Mouse (Mus musculus) layer of hippocampus, postnatal 25 days (tissue): ENCODE measurements at regions not wholly inside any gene's neighbourhood (a gene's known extent, or its start where the extent isn't known, plus 50 kb on each side); places are given as distances from the start of the nearest gene placed in this dataset.
"Not testable (repeated sequence)": the region's sequence is repeated elsewhere in the genome, so short reads cannot be mapped to it uniquely, and the experiment has no call there.

Source experiments
- DNase-seq, 2 experiments: peaks; one replicate each; pipeline ENCODE4 v3.0.0; 2022; ENCODE audit warnings: mixed read lengths in 2 of 2, low spot score in 1 of 2; ENCODE audit errors: extremely low spot score in 1 of 2

DNA sequence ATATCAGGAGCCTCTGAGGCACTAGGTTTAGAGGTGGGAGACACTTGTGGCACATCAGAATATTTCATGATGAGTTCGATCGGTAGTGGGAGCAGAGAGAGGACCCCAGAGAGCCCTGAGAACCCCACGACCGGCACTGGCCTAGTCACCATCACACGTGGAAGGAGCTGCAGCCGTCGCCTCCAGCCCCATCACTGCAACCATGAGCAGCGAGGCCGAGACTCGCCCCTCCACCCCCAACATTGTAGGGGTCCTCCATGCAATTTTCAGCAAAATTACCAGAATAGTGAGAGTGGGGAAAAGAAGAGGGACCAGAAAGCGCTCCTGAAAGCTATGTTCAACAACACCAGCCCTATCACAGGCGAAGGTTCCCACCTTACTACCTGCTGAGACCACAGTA lies 297.0 kb downstream of the Edem1 start:
- no peak for DNase-seq

DNA sequence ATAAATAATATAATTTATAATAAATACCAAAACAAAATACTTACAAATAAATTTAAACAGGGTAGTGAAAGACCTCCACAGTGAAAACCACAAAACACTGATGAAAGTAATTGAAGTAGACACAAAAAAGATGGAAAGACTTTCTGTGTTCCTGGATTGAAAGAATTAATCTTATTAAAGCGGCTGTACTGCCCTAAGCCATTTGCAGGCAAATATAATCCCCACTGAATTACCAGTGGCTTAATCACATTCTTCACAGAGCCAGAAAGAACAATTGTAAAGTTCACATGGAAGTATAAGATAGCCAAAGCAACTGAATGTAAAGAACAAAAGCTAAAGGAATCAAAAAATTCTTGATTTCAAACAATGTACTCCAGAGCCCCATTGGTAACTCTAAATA lies 298.8 kb downstream of the Edem1 start:
- no peak for DNase-seq

DNA sequence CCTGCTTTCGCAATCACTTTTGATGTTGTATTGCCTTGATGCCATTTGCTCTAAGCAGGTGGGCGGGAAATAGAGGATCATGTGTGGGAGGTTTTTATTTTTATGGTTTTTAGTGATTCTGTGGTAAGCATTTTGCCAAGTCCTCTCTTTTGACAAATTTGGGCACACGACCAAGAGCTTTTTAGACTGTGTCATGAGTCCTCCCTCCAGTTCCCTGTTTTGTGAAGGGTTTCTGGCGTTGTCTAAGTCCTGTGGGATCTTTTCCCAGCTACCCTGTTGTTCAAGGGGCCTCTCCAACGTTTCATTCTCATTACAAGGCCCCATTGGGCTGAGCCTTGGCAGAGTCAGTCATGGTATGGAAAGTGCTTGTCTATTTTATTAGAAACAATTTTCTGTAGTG lies 317.7 kb downstream of the Edem1 start:
- DNase-seq, result no peak

DNA sequence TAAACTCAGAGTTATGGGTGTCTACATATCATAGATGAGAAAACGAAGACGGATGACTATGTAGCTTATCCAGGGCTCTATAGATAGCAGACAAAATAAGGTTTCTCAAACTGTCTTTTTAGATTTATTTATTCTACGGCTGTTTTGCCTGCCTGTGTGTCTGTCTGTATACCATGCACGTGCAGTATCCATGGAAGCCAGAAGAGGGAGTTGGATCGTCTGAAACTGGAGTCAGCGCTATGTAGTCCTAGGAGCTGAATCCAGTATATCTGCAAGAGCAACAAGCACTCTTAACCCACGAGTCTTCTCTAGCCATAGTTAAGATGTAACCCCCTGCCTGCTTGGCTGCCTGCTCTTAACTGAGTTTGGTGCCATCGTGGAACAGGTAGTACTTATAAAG lies 320.6 kb downstream of the Edem1 start:
- no peak for DNase-seq

DNA sequence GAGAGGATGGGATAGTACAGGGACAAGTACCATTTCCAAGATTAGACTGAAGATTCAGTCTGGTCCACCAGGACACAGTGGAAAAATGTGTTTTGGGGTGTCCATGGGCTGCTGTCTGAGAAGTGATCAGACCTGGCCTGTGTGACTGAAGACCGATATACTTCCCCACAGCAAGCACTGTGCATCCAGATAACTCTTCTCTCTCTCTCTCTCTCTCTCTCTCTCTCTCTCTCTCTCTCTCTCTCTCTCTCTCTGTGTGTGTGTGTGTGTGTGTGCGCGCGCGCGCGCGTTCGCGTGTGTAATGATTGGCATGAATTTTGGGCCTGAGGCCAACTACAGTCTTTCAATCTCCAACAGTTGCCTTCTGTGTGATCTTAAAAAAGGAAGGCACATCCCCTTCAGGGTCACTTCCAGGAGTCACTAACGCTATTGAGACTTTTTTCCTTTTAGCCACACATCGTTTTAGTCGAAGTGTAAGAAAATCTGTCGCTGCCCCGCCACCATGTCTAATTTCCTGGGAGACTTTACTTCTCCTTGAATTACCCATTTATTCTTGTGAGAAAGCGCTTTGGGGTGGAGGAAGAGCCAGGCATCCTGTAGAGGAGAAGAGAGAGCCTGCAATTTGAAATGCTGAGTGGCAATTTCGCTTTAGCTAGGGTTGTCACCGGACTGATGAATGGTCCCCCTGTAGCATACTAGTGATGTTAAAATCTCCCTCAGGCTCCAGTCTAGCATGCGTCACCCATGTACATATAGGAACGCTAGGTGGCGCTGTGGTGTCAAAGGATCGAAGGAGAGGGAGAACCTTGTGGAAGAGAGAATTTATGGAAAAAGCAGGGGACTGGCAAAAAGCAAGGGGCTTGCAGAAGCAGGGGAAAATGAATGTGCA lies 321.8 kb downstream of the Edem1 start:
- peak; percentile 80 to 95 for DNase-seq

DNA sequence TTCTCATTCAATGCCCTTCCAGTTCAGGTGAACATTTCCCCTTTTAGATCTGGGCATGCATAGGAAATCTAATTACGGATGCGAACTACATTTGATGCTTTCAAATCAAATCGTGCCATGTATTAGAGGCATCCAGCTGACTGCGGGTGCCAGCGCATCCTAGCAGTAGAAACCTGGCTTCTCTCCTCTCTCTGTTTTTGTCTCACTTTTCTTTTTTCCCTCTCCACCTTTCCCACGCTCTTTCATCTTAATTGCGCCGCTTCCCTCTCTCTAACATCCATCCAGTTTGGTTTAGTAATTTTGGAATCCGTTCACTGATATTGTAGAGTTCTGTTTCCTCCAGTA lies 322.4 kb downstream of the Edem1 start:
- DNase-seq, result no peak

DNA sequence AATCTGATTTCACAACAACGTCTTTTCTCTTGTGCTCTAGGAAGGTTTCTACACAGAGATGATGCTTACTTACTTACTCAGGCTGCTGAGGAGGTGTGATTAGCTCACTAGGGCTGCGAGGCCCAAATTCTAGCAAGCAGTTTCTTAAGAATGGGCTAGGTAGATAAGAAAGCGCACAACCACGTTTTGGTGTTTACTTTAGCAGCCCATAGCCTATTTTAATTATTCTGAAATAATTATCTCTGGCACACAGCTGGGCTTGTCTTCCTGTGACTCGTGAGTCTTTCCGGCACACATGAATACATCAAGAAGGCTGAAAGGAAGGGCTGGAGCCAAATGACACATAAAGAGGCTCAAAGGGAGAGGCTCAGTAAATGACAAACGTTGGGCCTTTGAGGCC lies 325.2 kb downstream of the Edem1 start:
- no peak for DNase-seq

DNA sequence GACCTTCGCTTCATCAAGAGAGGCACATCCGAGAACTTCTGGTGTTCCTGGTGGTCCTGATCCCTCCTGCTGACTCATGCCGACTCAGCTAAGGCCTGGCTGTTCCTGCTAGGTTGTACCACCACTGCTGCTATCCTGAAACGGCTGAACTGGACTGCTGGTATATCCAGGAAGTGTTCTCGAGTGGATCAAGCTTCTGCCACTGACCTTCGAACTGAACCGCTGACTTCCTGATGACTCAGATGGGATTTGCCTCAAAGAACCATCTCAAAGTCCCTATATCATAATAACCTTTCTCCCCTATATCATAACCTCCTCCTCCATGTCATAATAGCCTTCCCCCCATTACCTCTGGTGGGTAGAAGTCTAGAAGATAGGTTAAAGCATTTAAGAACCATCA lies 331.1 kb downstream of the Edem1 start:
- no peak for DNase-seq

DNA sequence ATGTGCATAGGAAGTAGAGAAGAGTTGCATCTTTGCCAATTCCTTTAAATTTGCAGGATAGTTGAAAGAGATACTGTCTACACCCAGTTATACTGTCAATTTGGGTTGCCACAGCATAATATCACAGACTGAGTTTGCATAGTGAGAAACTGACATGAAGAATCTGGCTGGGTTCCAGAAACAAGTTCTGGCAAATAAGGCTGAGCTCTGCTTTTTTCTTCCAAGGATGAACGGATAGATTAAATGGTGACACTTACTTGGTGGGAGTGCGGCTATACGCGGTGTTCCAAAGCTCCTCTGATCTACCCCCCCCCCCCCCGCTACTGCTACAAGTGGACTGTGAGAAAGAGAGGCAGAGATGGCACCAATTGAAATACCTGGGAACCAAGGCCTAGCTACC lies 339.0 kb downstream of the Edem1 start:
- DNase-seq, result no peak

DNA sequence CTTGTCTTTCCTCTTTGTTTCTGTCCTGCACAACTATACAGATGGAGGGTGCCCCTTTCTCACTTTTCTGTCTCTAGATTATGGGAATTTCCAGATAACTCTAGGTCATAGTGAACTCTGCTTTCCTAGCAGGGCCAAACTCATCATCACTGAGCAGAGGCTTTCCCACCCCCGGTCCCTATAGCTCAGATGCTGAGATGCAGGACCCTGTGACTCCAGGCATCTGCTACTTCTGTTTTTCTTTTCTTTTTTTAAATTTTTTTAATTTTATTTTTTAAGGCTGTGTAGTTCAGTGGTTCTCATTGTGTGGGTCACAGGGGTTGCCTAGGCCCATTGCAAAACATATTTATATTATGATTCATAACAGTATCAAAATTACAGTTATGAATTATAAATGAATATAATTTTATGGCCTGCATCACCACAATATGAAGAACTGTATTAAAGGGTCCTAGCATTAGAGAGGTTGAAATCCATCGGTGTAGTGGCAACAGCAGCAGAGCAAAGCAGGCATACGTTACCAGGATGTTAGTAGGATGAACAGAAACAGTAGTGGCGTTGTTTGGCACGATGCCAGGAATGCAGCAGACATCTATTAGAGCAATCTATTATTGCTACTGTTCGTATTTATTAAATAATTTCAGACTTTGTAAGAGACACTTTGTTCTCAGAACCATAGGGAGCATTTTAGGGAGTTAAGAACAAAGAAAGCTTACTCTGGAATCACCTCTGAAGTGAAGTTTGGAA lies 343.8 kb downstream of the Edem1 start:
- no peak for DNase-seq

DNA sequence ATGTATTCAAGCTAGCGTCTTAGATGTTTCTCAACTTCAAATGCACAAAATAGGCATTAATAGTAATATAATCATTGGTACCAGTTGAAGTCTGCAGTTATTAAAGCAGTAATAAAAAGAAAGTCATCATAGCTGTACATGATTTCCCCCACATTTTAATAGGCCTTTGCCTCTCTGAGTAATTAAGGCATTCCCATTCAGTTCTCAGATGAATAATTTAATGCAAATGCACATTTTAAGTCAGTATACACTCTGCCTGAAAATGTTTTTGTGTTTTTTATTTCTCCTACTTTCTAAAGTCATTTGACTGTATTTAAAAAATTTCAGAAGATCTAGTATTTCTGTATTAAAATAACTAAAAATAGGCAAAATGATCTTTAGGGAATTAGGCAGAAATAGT lies 344.6 kb downstream of the Edem1 start:
- no peak for DNase-seq

DNA sequence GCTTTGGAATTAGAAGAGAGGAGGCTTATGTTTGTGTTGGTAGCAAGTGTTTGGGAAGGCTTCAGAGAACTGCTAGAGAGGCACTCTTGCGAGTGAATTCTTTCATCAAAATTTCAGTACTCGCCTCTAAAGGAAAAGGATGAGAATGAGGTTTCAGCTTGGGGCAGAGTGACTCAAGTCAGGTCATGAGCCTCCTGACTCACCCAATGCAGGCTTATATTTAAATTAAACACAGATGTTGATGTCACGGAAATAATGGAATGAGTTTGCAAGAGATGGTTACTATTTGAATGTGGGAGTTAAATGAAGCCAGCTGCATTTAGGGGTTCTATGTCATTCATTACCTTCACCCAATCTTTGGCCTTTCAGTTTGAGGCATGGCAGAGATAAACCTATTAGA lies 348.4 kb downstream of the Edem1 start:
- DNase-seq, result no peak

DNA sequence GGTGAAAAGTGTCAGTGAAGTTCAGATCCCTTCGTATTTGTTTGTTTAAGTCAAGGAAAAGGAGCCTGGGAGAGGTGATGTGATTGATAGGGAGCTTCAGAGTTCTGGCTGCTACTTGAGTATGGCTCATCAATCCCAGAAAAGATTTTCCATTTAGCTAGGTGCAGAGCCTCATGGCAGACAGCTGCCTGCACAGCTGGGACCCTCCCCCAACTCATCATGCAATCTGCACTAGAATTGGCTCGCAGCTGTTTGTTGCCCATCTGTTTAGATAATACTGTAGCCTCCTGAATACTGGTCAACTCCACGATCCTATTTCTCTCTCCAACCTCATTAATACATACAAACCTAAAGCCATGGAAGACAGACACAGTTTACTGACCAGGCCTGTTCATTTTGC lies 354.4 kb downstream of the Edem1 start:
- no peak for DNase-seq

DNA sequence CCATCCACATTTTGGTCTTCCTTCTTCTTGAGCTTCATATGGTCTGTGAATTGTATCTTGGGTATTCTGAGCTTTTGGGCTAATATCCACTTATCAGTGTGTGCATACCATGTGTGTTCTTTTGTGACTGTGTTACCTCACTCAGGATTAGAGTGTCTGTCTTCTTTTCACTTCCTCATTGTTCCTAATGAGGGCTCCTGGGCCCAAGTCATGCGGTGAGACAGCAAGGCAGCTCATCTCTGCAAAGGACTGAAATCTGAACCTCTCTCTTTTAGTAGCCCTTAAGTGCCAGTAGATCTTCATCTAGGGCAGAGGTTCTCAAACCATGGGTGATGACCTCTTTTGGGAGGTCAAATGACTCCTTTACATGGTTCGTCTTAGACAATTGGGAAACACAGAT lies 364.6 kb downstream of the Edem1 start:
- DNase-seq, result not testable (repeated sequence)

DNA sequence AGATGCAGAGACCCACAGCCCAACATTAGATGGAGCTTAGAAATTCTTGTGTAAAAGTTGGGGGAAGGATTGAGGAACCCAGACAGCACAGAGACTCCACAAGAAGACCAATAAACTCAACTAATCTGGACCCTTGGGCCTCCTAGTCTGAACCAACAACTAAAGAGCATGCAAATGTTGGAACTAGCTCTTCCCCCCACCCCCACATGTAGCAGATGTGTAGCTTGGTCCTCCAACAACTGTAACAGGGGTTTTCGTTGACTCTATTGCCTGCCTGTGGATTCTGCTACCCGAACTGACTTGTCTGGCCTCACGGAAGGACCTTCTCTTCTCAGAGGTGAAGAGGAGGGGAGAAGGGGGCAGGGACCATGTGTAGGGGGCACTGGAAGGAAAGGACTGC lies 365.2 kb downstream of the Edem1 start:
- no peak for DNase-seq

DNA sequence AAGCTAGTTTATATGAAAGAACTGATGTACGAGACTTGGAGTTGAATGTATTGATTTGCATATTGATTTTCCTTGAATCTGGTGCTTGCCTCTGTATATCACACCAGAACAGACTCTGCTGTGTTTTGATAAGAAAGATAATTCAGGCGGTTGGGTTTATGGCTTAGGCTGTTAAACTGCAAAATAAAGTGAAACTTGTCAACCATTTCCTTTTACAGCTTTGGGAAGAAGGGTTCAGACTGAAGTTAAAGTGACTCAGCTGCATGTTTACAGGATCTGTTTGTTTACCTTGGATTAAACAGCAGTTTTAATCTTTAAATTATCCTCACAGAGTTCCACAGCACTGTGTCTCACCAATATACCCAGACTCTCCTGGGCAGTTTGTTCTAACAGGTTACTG lies 381.3 kb downstream of the Edem1 start:
- DNase-seq, result no peak

DNA sequence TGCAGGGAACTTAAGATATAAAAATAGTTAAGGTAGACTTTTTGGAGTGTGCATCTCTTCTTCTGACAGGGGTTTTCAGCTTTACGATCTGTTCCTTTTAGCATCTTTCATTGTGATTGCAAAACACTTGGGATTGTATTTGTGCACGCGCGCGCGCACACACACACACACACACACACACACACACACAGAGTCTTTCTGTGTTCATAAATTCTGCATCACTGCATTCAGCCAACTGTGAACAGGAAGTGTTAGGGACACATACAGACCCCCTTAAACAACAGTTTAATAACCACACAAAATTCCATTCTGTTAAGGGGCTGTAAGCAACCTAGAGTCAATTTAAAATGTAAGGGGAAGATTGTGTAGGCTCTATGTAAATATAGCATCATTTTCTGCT lies 401.9 kb downstream of the Edem1 start:
- DNase-seq, result no peak

DNA sequence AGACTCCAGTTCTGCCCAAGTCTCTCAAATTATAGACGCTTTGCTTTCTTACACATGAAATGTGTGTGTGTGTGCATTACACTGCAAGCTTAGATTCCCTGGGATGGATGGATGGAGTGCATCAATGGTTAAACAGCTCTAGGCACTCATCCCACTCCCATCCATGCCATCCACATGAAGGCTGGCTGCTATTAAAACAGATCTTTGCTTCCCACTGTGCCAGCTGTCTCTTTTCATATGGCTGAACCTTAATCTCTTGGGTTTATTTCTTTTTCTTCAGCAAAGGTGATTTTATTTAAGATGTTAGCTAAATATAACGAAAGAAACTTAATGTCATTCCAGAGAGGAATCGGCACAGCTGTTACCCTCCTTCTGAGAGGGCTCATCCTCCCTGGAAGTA lies 405.0 kb downstream of the Edem1 start:
- DNase-seq, result no peak

DNA sequence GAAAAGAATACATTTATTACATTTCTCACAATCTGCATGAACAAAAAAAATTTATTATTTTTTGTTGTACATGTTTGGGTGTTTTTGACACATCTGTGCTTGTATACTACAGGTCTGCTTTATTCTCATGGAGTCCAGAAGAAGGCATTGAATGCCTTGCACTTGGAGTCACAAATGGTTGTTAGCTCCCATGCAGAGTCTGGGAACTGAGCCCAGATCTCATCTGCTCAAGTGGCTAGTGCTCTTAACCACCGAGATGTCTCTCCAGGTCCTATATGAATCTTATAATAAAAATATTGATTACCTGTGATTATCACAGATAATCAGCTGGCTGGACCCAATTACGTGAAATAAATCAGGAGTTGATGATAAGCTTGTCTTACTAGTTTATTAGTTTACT lies 417.2 kb downstream of the Edem1 start:
- DNase-seq, result no peak

DNA sequence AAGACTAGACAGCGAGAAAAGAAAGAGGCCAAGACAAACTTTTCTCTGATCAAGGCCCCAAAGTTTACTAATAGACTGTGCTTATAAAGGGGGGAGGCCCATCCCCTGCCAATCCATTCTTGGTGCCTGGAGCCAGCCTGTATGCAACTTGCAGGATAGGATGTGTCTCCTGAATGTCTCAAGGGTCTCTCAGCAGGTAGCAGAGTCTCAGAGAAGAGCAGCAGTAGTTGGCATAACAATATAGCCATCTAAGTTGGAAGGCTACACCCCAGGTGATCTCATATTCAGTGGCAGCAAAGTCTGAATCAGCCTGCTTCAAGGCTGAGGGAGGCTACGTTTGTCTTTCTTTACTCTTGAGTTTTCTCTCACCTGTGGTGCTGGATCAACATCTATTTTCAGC lies 418.1 kb downstream of the Edem1 start:
- not testable (repeated sequence) for DNase-seq
